Comparison of ENCODE assay signal across 32 mouse cellular contexts in genomic region chr10:95207423-95207822, GRCm38 (mm10).
"Had no signal": no experiment of that assay in that cellular context is flagged by ENCODE, and none has a peak within 500 bp of the region (broad histone marks: within the 10 kb centered on the region; RNA-seq: fewer than 3 reads in every experiment).

No protein-coding gene starts in this region.

- H3K9me3 ChIP-seq: limb, embryonic 10.5 days; limb, embryonic 12.5 days; limb, embryonic 13.5 days; limb, embryonic 15.5 days; liver, embryonic 12.5 days; liver, embryonic 13.5 days; liver, embryonic 15.5 days; lung, embryonic 15.5 days; megakaryocyte, embryonic 14.5 days; midbrain, embryonic 10.5 days; midbrain, embryonic 12.5 days; midbrain, embryonic 13.5 days; midbrain, embryonic 15.5 days had no signal

- H3K36me3 ChIP-seq: limb, embryonic 10.5 days; limb, embryonic 12.5 days; limb, embryonic 13.5 days; limb, embryonic 15.5 days; liver, embryonic 12.5 days; liver, embryonic 13.5 days; liver, embryonic 15.5 days; lung, embryonic 15.5 days; midbrain, embryonic 10.5 days; midbrain, embryonic 12.5 days; midbrain, embryonic 13.5 days; midbrain, embryonic 15.5 days had no signal

- H3K27ac ChIP-seq: left cerebral cortex, adult 2 months; limb, embryonic 10.5 days; limb, embryonic 12.5 days; limb, embryonic 13.5 days; limb, embryonic 15.5 days; liver, embryonic 12.5 days; liver, embryonic 13.5 days; liver, embryonic 14.5 days; liver, embryonic 15.5 days; lung, embryonic 15.5 days; macrophage; midbrain, embryonic 10.5 days; midbrain, embryonic 12.5 days; midbrain, embryonic 13.5 days; midbrain, embryonic 15.5 days had no signal

- H3K4me1 ChIP-seq: lung, embryonic 15.5 days; midbrain, embryonic 10.5 days; midbrain, embryonic 12.5 days; midbrain, embryonic 15.5 days had no signal

- H3K4me2 ChIP-seq: limb, embryonic 12.5 days; limb, embryonic 13.5 days; limb, embryonic 15.5 days; liver, embryonic 11.5 days; liver, embryonic 12.5 days; liver, embryonic 13.5 days; liver, embryonic 15.5 days; lung, embryonic 14.5 days; lung, embryonic 15.5 days; midbrain, embryonic 11.5 days; midbrain, embryonic 12.5 days; midbrain, embryonic 13.5 days; midbrain, embryonic 15.5 days had no signal

- ATAC-seq: liver, embryonic 12.5 days; liver, postnatal 0 days; lung, postnatal 0 days; midbrain, embryonic 13.5 days; midbrain, embryonic 15.5 days; midbrain, embryonic 16.5 days had no signal

- H3K4me3 ChIP-seq: left cerebral cortex, adult 2 months; limb, embryonic 10.5 days; limb, embryonic 12.5 days; limb, embryonic 13.5 days; limb, embryonic 15.5 days; liver, embryonic 12.5 days; liver, embryonic 13.5 days; liver, embryonic 15.5 days; lung, embryonic 15.5 days; megakaryocyte, embryonic 14.5 days; midbrain, embryonic 10.5 days; midbrain, embryonic 12.5 days; midbrain, embryonic 13.5 days; midbrain, embryonic 15.5 days; myocyte had no signal

- H3K9ac ChIP-seq: limb, embryonic 12.5 days; limb, embryonic 13.5 days; limb, embryonic 15.5 days; liver, embryonic 12.5 days; liver, embryonic 13.5 days; liver, embryonic 14.5 days; liver, embryonic 15.5 days; liver, postnatal 0 days; lung, embryonic 14.5 days; lung, embryonic 15.5 days; midbrain, embryonic 12.5 days; midbrain, embryonic 13.5 days; midbrain, embryonic 15.5 days had no signal

- H3K27me3 ChIP-seq: limb, embryonic 12.5 days; limb, embryonic 13.5 days; limb, embryonic 15.5 days; liver, embryonic 12.5 days; liver, embryonic 13.5 days; liver, embryonic 15.5 days; lung, embryonic 15.5 days; megakaryocyte, embryonic 14.5 days; midbrain, embryonic 12.5 days; midbrain, embryonic 13.5 days; midbrain, embryonic 15.5 days had no signal

- DNase-seq: left cerebral cortex, postnatal 4 days; liver; liver, embryonic 13.5 days; liver, postnatal 0 days; lung, adult 18-20 months; lung, adult 2 months; lung, embryonic 14.5 days; lung, postnatal 10 days; lung, postnatal 14 days; lung, postnatal 36 days; lung, postnatal 4 days; midbrain, embryonic 14.5 days had no signal
